Mouse (Mus musculus): Measurements from ENCODE around the gene Pts.

GRCm38 (mm10) chr9:50493777-50494176 lies 34.7 kb downstream of the Pts start:
- TF ChIP-seq EP300 (IDR thresholded peaks at IDR 0.05; ENCODE audit: low read depth) (no peak), CTCF (IDR thresholded peaks at IDR 0.05; ENCODE audit: low read depth) (no peak)

Data from liver, postnatal 0 days (tissue).